16 mouse cellular contexts compared by ENCODE assay signal in the genomic region with DNA sequence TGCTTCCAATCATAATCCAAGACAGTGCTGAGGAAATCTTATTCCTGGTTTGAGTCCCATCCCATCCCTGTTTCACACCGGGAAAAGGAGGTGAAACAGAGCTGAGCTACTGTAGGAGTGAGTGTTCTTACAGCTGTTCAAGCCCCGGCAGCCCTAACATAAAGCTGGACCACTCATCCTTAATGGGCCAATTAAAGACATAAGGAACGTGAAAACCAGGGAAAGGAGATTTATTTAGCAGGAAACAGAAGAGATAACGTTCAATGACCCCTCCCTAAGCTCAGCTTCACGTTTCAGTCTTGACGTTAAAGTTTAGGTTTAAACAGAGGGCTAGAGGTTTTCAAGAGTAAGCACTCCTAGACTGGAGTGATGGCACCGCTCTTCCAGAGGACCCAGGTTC.
"Had no signal": no experiment of that assay in that cellular context is flagged by ENCODE, and none has a peak within 500 bp of the region (broad histone marks: within the 10 kb centered on the region; RNA-seq: fewer than 3 reads in every experiment).

No protein-coding gene starts in this region.

- DNase-seq: retina, postnatal 1 day; right cerebral cortex, adult 18-20 months; right cerebral cortex, postnatal 14 days; right cerebral cortex, postnatal 25 days; right cerebral cortex, postnatal 4 days; spleen, adult 18-20 months; thymus, adult 18-20 months; thymus, adult 2 months; thymus, postnatal 14 days; thymus, postnatal 25 days; thymus, postnatal 36 days; thymus, postnatal 4 days had no signal

- H3K4me1 ChIP-seq: neural tube, embryonic 13.5 days; neural tube, embryonic 15.5 days; stomach, embryonic 15.5 days had no signal

- H3K27ac ChIP-seq: neural tube, embryonic 13.5 days; neural tube, embryonic 15.5 days; stomach, embryonic 15.5 days; stomach, postnatal 0 days had no signal

- H3K9me3 ChIP-seq: neural tube, embryonic 13.5 days; neural tube, embryonic 15.5 days; stomach, embryonic 15.5 days had no signal

- H3K9ac ChIP-seq: neural tube, embryonic 13.5 days; neural tube, embryonic 15.5 days; stomach, embryonic 15.5 days had no signal

- H3K27me3 ChIP-seq: neural tube, embryonic 13.5 days; neural tube, embryonic 15.5 days; stomach, embryonic 15.5 days had no signal

- H3K36me3 ChIP-seq: neural tube, embryonic 13.5 days; neural tube, embryonic 15.5 days; stomach, embryonic 15.5 days had no signal

- H3K4me3 ChIP-seq: neural tube, embryonic 13.5 days; neural tube, embryonic 15.5 days; stomach, embryonic 15.5 days had no signal

- H3K4me2 ChIP-seq: neural tube, embryonic 13.5 days; neural tube, embryonic 15.5 days; stomach, embryonic 15.5 days had no signal
